10 mouse cellular contexts compared by ENCODE assay signal in genomic region chr17:87312924-87313870, GRCm38 (mm10). TPM values are rescaled to one million over a fixed set of nuclear protein-coding genes. Genes with fewer than 3 reads are reported as not detected.
DNase-seq lines count a peak whose midpoint lies in the region; TF ChIP-seq lines count a peak whose summit lies in the region.
"Had no signal": no experiment of that assay in that cellular context is flagged by ENCODE, and none has a peak within 500 bp of the region (broad histone marks: within the 10 kb centered on the region; RNA-seq: fewer than 3 reads in every experiment).

No protein-coding gene starts in this region.

- no peak for TF ChIP-seq POLR2A in kidney, adult 2 months (IDR thresholded peaks at IDR 0.05; ENCODE audit: low read depth, low read length)

- no peaks in the 10 kb centered on the region for H3K36me3 ChIP-seq in kidney, adult 2 months (ENCODE audit: control insufficient read depth, insufficient read depth, low read length)

- H3K4me1 ChIP-seq in brown adipose tissue, adult 24 weeks (ENCODE audit: control insufficient read depth, insufficient read depth, insufficient read length, low read length), result peaks cover 5% of the 10 kb centered on the region; the same call in 1 of the 2 replicates
- H3K4me1 ChIP-seq in kidney, adult 2 months (ENCODE audit: control insufficient read depth, insufficient read depth, low read length), result peaks cover 19% of the 10 kb centered on the region; the same call in 1 of the 2 replicates

- H3K27me3 ChIP-seq in kidney, adult 2 months (replicated peaks; ENCODE audit: control insufficient read depth, insufficient read depth, low read length), result no peaks in the 10 kb centered on the region

- 25% methylated on average over 18 of the region's 18 CpGs for WGBS in kidney, adult 2 months

- no peak for TF ChIP-seq CTCF in kidney, adult 2 months (conservative IDR thresholded peaks at IDR 0.05; ENCODE audit: insufficient read depth, insufficient read length, low read depth, low read length)

- DNase-seq in heart, adult 9 months (ENCODE audit: low spot score in 2 of 2), result peak; percentile 41 to 52
- no peak for DNase-seq in heart, postnatal 4 days
- DNase-seq in kidney, adult 2 months, result peak; percentile 84
- peak; percentile 55 for DNase-seq in lung, postnatal 10 days
- DNase-seq in adrenal gland, postnatal 4 days (ENCODE audit: low spot score in 2 of 2), result no peak
- no peak for DNase-seq in frontal cortex, adult 2 months (ENCODE audit: extremely low spot score in 1 of 2, low spot score in 1 of 2)
- no peak for DNase-seq in urinary bladder, postnatal 4 days (ENCODE audit: low spot score in 2 of 2)
- DNase-seq: forebrain, postnatal 0 days; midbrain, embryonic 14.5 days had no signal

- no peak overlapping the region for H3K4me3 ChIP-seq in brown adipose tissue, adult 24 weeks (ENCODE audit: insufficient read depth, low read depth, low read length)
- no peak overlapping the region for H3K4me3 ChIP-seq in kidney, adult 2 months (ENCODE audit: insufficient read depth, low read depth, low read length)

- H3K27ac ChIP-seq in brown adipose tissue, adult 24 weeks (replicated peaks; ENCODE audit: low read depth, low read length), result peak overlapping the region; percentile 37
- peak overlapping the region; percentile 94 for H3K27ac ChIP-seq in kidney, adult 2 months (ENCODE audit: insufficient read depth, low read depth, low read length)

RNA-seq across cellular contexts. Expression of gene Ttc7, which starts 30.5 kb away (rescaled TPM):
- total RNA-seq in heart, postnatal 4 days (2021), result 1 to 10 TPM; 5.5 TPM
- 8.9 and 9.5 TPM in 2 replicates for polyA plus RNA-seq in brown adipose tissue, adult 24 weeks (2012; ENCODE audit: insufficient read depth, insufficient read length, missing spikeins)
- polyA plus RNA-seq in kidney, adult 2 months (2012; rRNA removed), result 68.6 and 81.9 TPM in 2 replicates
- 10 to 100 TPM; 13.0 to 15.9 TPM for total RNA-seq in adrenal gland, postnatal 4 days (2021)
- 11.2 and 12.0 TPM in 2 replicates for polyA plus RNA-seq in frontal cortex, adult 2 months (2012; rRNA removed)

RNA-seq across cellular contexts. Expression of gene Mcfd2, which starts 47.5 kb away (rescaled TPM):
- 10 to 100 TPM; 37.4 to 41.8 TPM for total RNA-seq in heart, postnatal 4 days (2021)
- 71.9 and 84.7 TPM in 2 replicates for polyA plus RNA-seq in brown adipose tissue, adult 24 weeks (2012; ENCODE audit: insufficient read depth, insufficient read length, missing spikeins)
- polyA plus RNA-seq in kidney, adult 2 months (2012; rRNA removed), result 159 and 170 TPM in 2 replicates
- 100 to 1,000 TPM; 159 to 176 TPM for total RNA-seq in adrenal gland, postnatal 4 days (2021)
- 63.4 and 70.0 TPM in 2 replicates for polyA plus RNA-seq in frontal cortex, adult 2 months (2012; rRNA removed)

Comparison
In these comparisons a context has a peak if more than half of its experiments do, and no peak if none do; other contexts are left out.
1. DNase-seq: peak in heart, adult 9 months (2 of 2), kidney, adult 2 months (single experiment) and lung, postnatal 10 days (single experiment); none in heart, postnatal 4 days (single experiment), adrenal gland, postnatal 4 days (0 of 2), frontal cortex, adult 2 months (0 of 2) and urinary bladder, postnatal 4 days (0 of 2).